Mouse (Mus musculus) thymus, adult 2 months (tissue): ENCODE results near the gene Nek11. TPM values are rescaled to one million over a fixed set of nuclear protein-coding genes. Genes with fewer than 3 reads are reported as not detected.

Experiments used
- DNase-seq: peaks from one replicate; pipeline ENCODE4 v3.0.0; 2021
- H3K27ac ChIP-seq: fragments of 200-500 bp; 2 replicates; pipeline ENCODE4 v1.5.1; 2012; ENCODE audit warnings: low read length, control low read depth; ENCODE audit not compliant: control insufficient read depth, insufficient read depth
- H3K27me3 ChIP-seq: fragments of 200-500 bp; 2 replicates; pipeline ENCODE4 v1.6.1; 2012; ENCODE audit warnings: mild to moderate bottlenecking, low read length, moderate library complexity, mixed read lengths; ENCODE audit not compliant: control insufficient read depth, insufficient read depth
- H3K36me3 ChIP-seq: fragments of 200-500 bp; 2 replicates; pipeline ENCODE4 v1.6.1; 2012; ENCODE audit warnings: mild to moderate bottlenecking, low read length, moderate library complexity; ENCODE audit not compliant: control insufficient read depth, insufficient read depth
- H3K4me1 ChIP-seq: fragments of 200-500 bp; replicated peaks from 2 replicates; pipeline ENCODE4 v1.6.1; 2012; ENCODE audit warnings: low read length; ENCODE audit not compliant: control insufficient read depth, insufficient read depth
- H3K4me3 ChIP-seq: fragments of 200-500 bp; 2 replicates; pipeline ENCODE4 v1.5.1; 2012; ENCODE audit warnings: mild to moderate bottlenecking, low read length, control low read depth, moderate library complexity; ENCODE audit not compliant: control insufficient read depth, insufficient read depth
- CTCF ChIP-seq: fragments of 200-500 bp; IDR thresholded peaks from 2 replicates; pipeline ENCODE4 v1.5.1; 2012; ENCODE audit warnings: mild to moderate bottlenecking, control low read depth, low read length, moderate library complexity, borderline replicate concordance; ENCODE audit not compliant: control insufficient read depth, poor library complexity, insufficient read depth; ENCODE audit errors: extremely low read depth
- POLR2A ChIP-seq: fragments of 200-500 bp; IDR thresholded peaks from 2 replicates; pipeline ENCODE4 v1.6.1; 2012; ENCODE audit warnings: mild to moderate bottlenecking, low read length, control low read depth, moderate library complexity; ENCODE audit not compliant: control insufficient read depth, poor library complexity, insufficient read depth; ENCODE audit errors: extremely low read depth
- WGBS: fragments of 180-500 bp; shearing (Covaris S2); methylation state at CpG from one replicate; pipeline ENCODE4 v1.1.7; 2018; 5-methylcytosine and 5-hydroxymethylcytosine counted together
- polyA plus RNA-seq: library from polyadenylated mRNA; depleted of rRNA; stranded (reverse); fragments of >200 nt; gene quantifications from 2 replicates; pipeline ENCODE4 v1.2.3, GENCODE M21; 2012

Gene Nek11
- polyA plus RNA-seq, 1 experiment: 0.11 TPM

GRCm38 (mm10) chr9:105263140-105263539 lies 132.2 kb downstream of the Nek11 start:
- Histone ChIP-seq H3K4me1 (no peaks in the 10 kb centered on the region), H3K27ac (no peak overlapping the region), H3K4me3 (no peak overlapping the region), H3K27me3 (no peaks in the 10 kb centered on the region), H3K36me3 (no peaks in the 10 kb centered on the region)
- DNase-seq: no peak
- no peak for TF ChIP-seq POLR2A
- TF ChIP-seq CTCF: no peak
- 62% methylated on average over 2 of the region's 2 CpGs for WGBS

- WGBS: 85% methylated on average over 10 of the region's 10 CpGs
- Histone ChIP-seq H3K4me1 (no peaks in the 10 kb centered on the region), H3K27ac (no peak overlapping the region), H3K36me3 (no peaks in the 10 kb centered on the region), H3K27me3 (no peaks in the 10 kb centered on the region), H3K4me3 (no peak overlapping the region)
- TF ChIP-seq POLR2A: no peak
- TF ChIP-seq CTCF: no peak
- DNase-seq: no peak
These were observed 137.7 kb downstream of the Nek11 start for GRCm38 (mm10) chr9:105257668-105258067.

GRCm38 (mm10) chr9:105254076-105254475 lies 141.2 kb downstream of the Nek11 start:
- DNase-seq: no peak
- H3K27ac ChIP-seq: no peak overlapping the region
- WGBS: 95% methylated on average over 1 of the region's 1 CpGs
- TF ChIP-seq CTCF (no peak), POLR2A (no peak)
- no peak overlapping the region for H3K4me3 ChIP-seq
- no peaks in the 10 kb centered on the region for H3K27me3 ChIP-seq
- no peaks in the 10 kb centered on the region for H3K4me1 ChIP-seq
- H3K36me3 ChIP-seq: no peaks in the 10 kb centered on the region

- Histone ChIP-seq H3K4me3 (no peak overlapping the region), H3K27me3 (no peaks in the 10 kb centered on the region), H3K4me1 (no peaks in the 10 kb centered on the region), H3K27ac (no peak overlapping the region), H3K36me3 (no peaks in the 10 kb centered on the region)
- 86% methylated on average over 4 of the region's 4 CpGs for WGBS
- TF ChIP-seq POLR2A: no peak
- no peak for TF ChIP-seq CTCF
- DNase-seq: no peak
These were observed 142.8 kb downstream of the Nek11 start for GRCm38 (mm10) chr9:105252349-105253041.

GRCm38 (mm10) chr9:105251256-105251655 lies 144.1 kb downstream of the Nek11 start:
- no peak for DNase-seq
- Histone ChIP-seq H3K4me3 (no peak overlapping the region), H3K36me3 (no peaks in the 10 kb centered on the region), H3K27ac (no peak overlapping the region), H3K4me1 (no peaks in the 10 kb centered on the region), H3K27me3 (no peaks in the 10 kb centered on the region)
- WGBS: 90% methylated on average over 4 of the region's 4 CpGs
- TF ChIP-seq POLR2A: no peak
- no peak for TF ChIP-seq CTCF

- H3K27me3 ChIP-seq: no peaks in the 10 kb centered on the region
- 38% methylated on average over 5 of the region's 5 CpGs for WGBS
- no peak for DNase-seq
- TF ChIP-seq POLR2A (no peak), CTCF (no peak)
- no peaks in the 10 kb centered on the region for H3K4me1 ChIP-seq
- H3K4me3 ChIP-seq: no peak overlapping the region
- H3K27ac ChIP-seq: no peak overlapping the region
- no peaks in the 10 kb centered on the region for H3K36me3 ChIP-seq
These were observed 151.3 kb downstream of the Nek11 start for GRCm38 (mm10) chr9:105244024-105244423.

- no peak overlapping the region for H3K4me3 ChIP-seq
- H3K27me3 ChIP-seq: no peaks in the 10 kb centered on the region
- no peak for DNase-seq
- H3K27ac ChIP-seq: no peak overlapping the region
- TF ChIP-seq CTCF (no peak), POLR2A (no peak)
- no peaks in the 10 kb centered on the region for H3K4me1 ChIP-seq
- H3K36me3 ChIP-seq: no peaks in the 10 kb centered on the region
- WGBS: 44% methylated on average over 4 of the region's 4 CpGs
These were observed 180.9 kb downstream of the Nek11 start for GRCm38 (mm10) chr9:105214434-105214833.
